Mouse (Mus musculus) olfactory bulb, adult 2 months (tissue): ENCODE data around the gene Smn1. TPM values are rescaled to one million over a fixed set of nuclear protein-coding genes. Genes with fewer than 3 reads are reported as not detected.
"Not testable (repeated sequence)": the region's sequence is repeated elsewhere in the genome, so short reads cannot be mapped to it uniquely, and the experiment has no call there.

Source experiments
- H3K27ac ChIP-seq: fragments of 200-500 bp; 2 replicates; pipeline ENCODE4 v1.5.1; 2012; ENCODE audit warnings: low read depth, low read length; ENCODE audit not compliant: insufficient read depth
- H3K4me1 ChIP-seq: fragments of 200-500 bp; 2 replicates; pipeline ENCODE4 v1.6.1; 2012; ENCODE audit warnings: low read length; ENCODE audit not compliant: control insufficient read depth, insufficient read depth
- H3K4me3 ChIP-seq: fragments of 200-500 bp; 2 replicates; pipeline ENCODE4 v1.5.1; 2012; ENCODE audit warnings: mild to moderate bottlenecking, low read depth, low read length, moderate library complexity; ENCODE audit not compliant: insufficient read depth
- CTCF ChIP-seq: fragments of 200-500 bp; IDR thresholded peaks from 2 replicates; pipeline ENCODE4 v1.5.1; 2012; ENCODE audit warnings: low read depth, mild to moderate bottlenecking, low read length, moderate library complexity; ENCODE audit not compliant: insufficient read depth
- POLR2A ChIP-seq: fragments of 200-500 bp; IDR thresholded peaks from 2 replicates; pipeline ENCODE4 v1.6.1; 2012; ENCODE audit warnings: mild to moderate bottlenecking, low read depth, low read length, moderate library complexity; ENCODE audit not compliant: insufficient read depth
- WGBS: fragments of 180-500 bp; shearing (Covaris S2); methylation state at CpG from one replicate; pipeline ENCODE4 v1.1.7; 2018; 5-methylcytosine and 5-hydroxymethylcytosine counted together
- polyA plus RNA-seq: library from polyadenylated mRNA; stranded (reverse); fragments of >200 nt; gene quantifications from 2 replicates; pipeline ENCODE4 v1.2.4, GENCODE M21; 2012; ENCODE audit warnings: low replicate concordance; ENCODE audit not compliant: missing spikeins, insufficient read depth, insufficient read length

Smn1 gene
- polyA plus RNA-seq, 1 experiment, result not detected

GRCm38 (mm10) chr13:100141646-100142314, 17.1 kb downstream of the Smn1 start:
- Histone ChIP-seq H3K27ac (no peak overlapping the region), H3K4me1 (no peaks in the 10 kb centered on the region), H3K4me3 (no peak overlapping the region)
- no peak for TF ChIP-seq POLR2A
- no peak for TF ChIP-seq CTCF
- 79% methylated on average over 8 of the region's 8 CpGs for WGBS

GRCm38 (mm10) chr13:100152659-100153058, 28.0 kb downstream of the Smn1 start:
- TF ChIP-seq CTCF, result no peak
- TF ChIP-seq POLR2A, result no peak
- no peak overlapping the region for H3K27ac ChIP-seq
- no peak overlapping the region for H3K4me3 ChIP-seq
- no peaks in the 10 kb centered on the region for H3K4me1 ChIP-seq
- WGBS, result 70% methylated on average over 1 of the region's 1 CpGs

GRCm38 (mm10) chr13:100156624-100157023, 32.0 kb downstream of the Smn1 start:
- Histone ChIP-seq H3K27ac (no peak overlapping the region), H3K4me3 (no peak overlapping the region), H3K4me1 (no peaks in the 10 kb centered on the region)
- TF ChIP-seq CTCF (no peak), POLR2A (no peak)
- 90% methylated on average over 3 of the region's 3 CpGs for WGBS

GRCm38 (mm10) chr13:100161171-100161870, 36.7 kb downstream of the Smn1 start:
- 87% methylated on average over 11 of the region's 11 CpGs for WGBS
- H3K4me3 ChIP-seq, H3K27ac ChIP-seq, H3K4me1 ChIP-seq: not testable (repeated sequence)

- H3K27ac ChIP-seq, H3K4me3 ChIP-seq, H3K4me1 ChIP-seq: not testable (repeated sequence)
Measured at GRCm38 (mm10) chr13:100162467-100162866, 37.8 kb downstream of the Smn1 start.

- H3K4me3 ChIP-seq, H3K27ac ChIP-seq, H3K4me1 ChIP-seq: not testable (repeated sequence)
- WGBS, result 66% methylated on average over 2 of the region's 2 CpGs
Measured at GRCm38 (mm10) chr13:100166378-100166777, 41.7 kb downstream of the Smn1 start.

GRCm38 (mm10) chr13:100174360-100174759, 49.7 kb downstream of the Smn1 start:
- 41% methylated on average over 4 of the region's 5 CpGs for WGBS
- H3K4me1 ChIP-seq, result not testable (repeated sequence)

GRCm38 (mm10) chr13:100183111-100183510, 58.5 kb downstream of the Smn1 start:
- not testable (repeated sequence) for H3K4me1 ChIP-seq, H3K27ac ChIP-seq, H3K4me3 ChIP-seq

More at GRCm38 (mm10) chr13:100174360-100174759, 49.7 kb downstream of the Smn1 start:
- not testable (repeated sequence) for H3K4me3 ChIP-seq, H3K27ac ChIP-seq

Other genes with a start within 250 kb of the Smn1 start
- not detected in 2 replicates for gene Cartpt, start 223.8 kb upstream of the Smn1 start, polyA plus RNA-seq
- not detected in 2 replicates for gene Mccc2, start 109.2 kb upstream of the Smn1 start, polyA plus RNA-seq
- 52.5 TPM in 1 of 2 replicates, not detected in the other for gene Bdp1, start 20.8 kb upstream of the Smn1 start, polyA plus RNA-seq
- gene Serf1, start 16.8 kb upstream of the Smn1 start, polyA plus RNA-seq, result not detected in 2 replicates
- not detected in 2 replicates for gene Naip2, start 77.2 kb downstream of the Smn1 start, polyA plus RNA-seq
- gene Naip5, start 121.5 kb downstream of the Smn1 start, polyA plus RNA-seq, result not detected in 2 replicates
- not detected in 2 replicates for gene Naip6, start 192.8 kb downstream of the Smn1 start, polyA plus RNA-seq